Mouse (Mus musculus) right cerebral cortex, postnatal 36 days (tissue): ENCODE measurements at regions not wholly inside any gene's neighbourhood (a gene's known extent, or its start where the extent isn't known, plus 50 kb on each side); places are given as distances from the start of the nearest gene placed in this dataset.

Experiments used
- DNase-seq, 2 experiments: peaks; one replicate each; pipeline ENCODE4 v3.0.0; 2022; ENCODE audit warnings: low spot score in 2 of 2, mixed read lengths in 1 of 2

GRCm38 (mm10) chr3:61064720-61065119 is 62.1 kb downstream of the P2ry1 start:
- DNase-seq: no peak

GRCm38 (mm10) chr3:61067067-61067466 is 64.5 kb downstream of the P2ry1 start:
- no peak for DNase-seq

- no peak for DNase-seq
Observed at GRCm38 (mm10) chr3:61068229-61068628, 65.6 kb downstream of the P2ry1 start.

GRCm38 (mm10) chr3:61071041-61071440 is 68.4 kb downstream of the P2ry1 start:
- DNase-seq: no peak

GRCm38 (mm10) chr3:61072330-61072729 is 69.7 kb downstream of the P2ry1 start:
- DNase-seq: no peak

- DNase-seq: no peak
Observed at GRCm38 (mm10) chr3:61073103-61073502, 70.5 kb downstream of the P2ry1 start.

- no peak for DNase-seq
Observed at GRCm38 (mm10) chr3:61073806-61074205, 71.2 kb downstream of the P2ry1 start.

GRCm38 (mm10) chr3:61075839-61076238 is 73.2 kb downstream of the P2ry1 start:
- no peak for DNase-seq

- no peak for DNase-seq
Observed at GRCm38 (mm10) chr3:61089931-61090330, 87.3 kb downstream of the P2ry1 start.

GRCm38 (mm10) chr3:61092031-61092430 is 89.4 kb downstream of the P2ry1 start:
- no peak for DNase-seq

GRCm38 (mm10) chr3:61116364-61116763 is 113.8 kb downstream of the P2ry1 start:
- DNase-seq: no peak

- no peak for DNase-seq
Observed at GRCm38 (mm10) chr3:61133096-61133495, 130.5 kb downstream of the P2ry1 start.

GRCm38 (mm10) chr3:61154087-61154486 is 151.5 kb downstream of the P2ry1 start:
- DNase-seq: no peak

GRCm38 (mm10) chr3:61159811-61160210 is 157.2 kb downstream of the P2ry1 start:
- no peak for DNase-seq

- no peak for DNase-seq
Observed at GRCm38 (mm10) chr3:61161384-61161783, 158.8 kb downstream of the P2ry1 start.

GRCm38 (mm10) chr3:61185789-61186188 is 175.6 kb upstream of the Rap2b start:
- no peak for DNase-seq

- DNase-seq: no peak
Observed at GRCm38 (mm10) chr3:61188662-61189061, 172.8 kb upstream of the Rap2b start.

GRCm38 (mm10) chr3:61216562-61216961 is 144.9 kb upstream of the Rap2b start:
- DNase-seq: no peak

GRCm38 (mm10) chr3:61224505-61224904 is 136.9 kb upstream of the Rap2b start:
- no peak for DNase-seq

GRCm38 (mm10) chr3:61225054-61225453 is 136.4 kb upstream of the Rap2b start:
- DNase-seq: no peak

- no peak for DNase-seq
Observed at GRCm38 (mm10) chr3:61241380-61241779, 120.1 kb upstream of the Rap2b start.

GRCm38 (mm10) chr3:61243876-61244527 is 117.4 kb upstream of the Rap2b start:
- peak in 1 of 2 experiments; percentile 10 for DNase-seq

- DNase-seq: no peak
Observed at GRCm38 (mm10) chr3:61246429-61246828, 115.0 kb upstream of the Rap2b start.

- no peak for DNase-seq
Observed at GRCm38 (mm10) chr3:61247344-61247743, 114.1 kb upstream of the Rap2b start.
